Mouse (Mus musculus) liver, adult 2 months (tissue): Measurements from ENCODE around the gene Med15.
A peak's percentile ranks its signal among the peaks of the same experiment; 100 is the strongest.

ENCODE experiments used
- CTCF ChIP-seq: fragments of 200-500 bp; IDR thresholded peaks from 2 replicates; pipeline ENCODE4 v1.5.1; 2011; ENCODE audit warnings: low read depth, low read length, control low read depth
- POLR2A ChIP-seq: fragments of 200-500 bp; IDR thresholded peaks from 2 replicates; pipeline ENCODE4 v1.6.1; 2011; ENCODE audit warnings: low read length, control low read depth; ENCODE audit not compliant: insufficient read depth; ENCODE audit errors: extremely low read depth

- no peak for TF ChIP-seq POLR2A
- peak; percentile 38 for TF ChIP-seq CTCF
Measured at GRCm38 (mm10) chr16:17743279-17743678, 10.6 kb upstream of the Med15 start.
